Mouse (Mus musculus) ES-Bruce4 (cell line): ENCODE measurements around the gene Rrp12. TPM values are rescaled to one million over a fixed set of nuclear protein-coding genes. Genes with fewer than 3 reads are reported as not detected.

Source experiments
- H3K27ac ChIP-seq: 2 replicates; pipeline ENCODE4 v1.5.1; 2012; ENCODE audit warnings: low read length, inconsistent platforms; ENCODE audit not compliant: insufficient read depth
- H3K27me3 ChIP-seq: 2 replicates; pipeline ENCODE4 v1.6.1; 2012; ENCODE audit warnings: mild to moderate bottlenecking, low read length, inconsistent platforms; ENCODE audit not compliant: control insufficient read depth, poor library complexity, insufficient read depth, severe bottlenecking
- H3K36me3 ChIP-seq: 2 replicates; pipeline ENCODE4 v1.6.1; 2012; ENCODE audit warnings: inconsistent platforms, mild to moderate bottlenecking, low read length, moderate library complexity; ENCODE audit not compliant: control insufficient read depth, poor library complexity, insufficient read depth, severe bottlenecking
- H3K4me1 ChIP-seq: one replicate; pipeline ENCODE4 v1.8.1; 2011; ENCODE audit warnings: low read length; ENCODE audit not compliant: control insufficient read depth, insufficient read depth
- H3K4me3 ChIP-seq: 2 replicates; pipeline ENCODE4 v1.5.1; 2011; ENCODE audit warnings: low read depth, mild to moderate bottlenecking, low read length
- H3K9ac ChIP-seq: 2 replicates; pipeline ENCODE4 v1.6.1; 2012; ENCODE audit warnings: low read depth, mild to moderate bottlenecking, inconsistent platforms; ENCODE audit not compliant: poor library complexity, severe bottlenecking
- H3K9me3 ChIP-seq: replicated peaks from 2 replicates; pipeline ENCODE4 v1.6.1; 2012; ENCODE audit warnings: mild to moderate bottlenecking, low read length, inconsistent platforms; ENCODE audit not compliant: control insufficient read depth, poor library complexity, insufficient read depth, severe bottlenecking
- CTCF ChIP-seq: IDR thresholded peaks from one replicate; pipeline ENCODE4 v1.8.1; 2011; ENCODE audit warnings: low read depth, low read length
- EP300 ChIP-seq: IDR thresholded peaks from 2 replicates; pipeline ENCODE4 v1.6.1; 2011; ENCODE audit warnings: low read depth, low read length; ENCODE audit not compliant: insufficient read depth
- POLR2A ChIP-seq: IDR thresholded peaks from one replicate; pipeline ENCODE4 v1.8.1; 2011; ENCODE audit warnings: low read length; ENCODE audit not compliant: insufficient read depth
- polyA plus RNA-seq: library from polyadenylated mRNA; stranded (reverse); fragments of >200 nt; gene quantifications from 2 replicates; pipeline ENCODE4 v1.2.4, GENCODE M21; 2011; ENCODE audit warnings: low read depth; ENCODE audit not compliant: missing spikeins, insufficient read depth, insufficient read length

Gene Rrp12
- polyA plus RNA-seq, 1 experiment, result 24.5 TPM

DNA sequence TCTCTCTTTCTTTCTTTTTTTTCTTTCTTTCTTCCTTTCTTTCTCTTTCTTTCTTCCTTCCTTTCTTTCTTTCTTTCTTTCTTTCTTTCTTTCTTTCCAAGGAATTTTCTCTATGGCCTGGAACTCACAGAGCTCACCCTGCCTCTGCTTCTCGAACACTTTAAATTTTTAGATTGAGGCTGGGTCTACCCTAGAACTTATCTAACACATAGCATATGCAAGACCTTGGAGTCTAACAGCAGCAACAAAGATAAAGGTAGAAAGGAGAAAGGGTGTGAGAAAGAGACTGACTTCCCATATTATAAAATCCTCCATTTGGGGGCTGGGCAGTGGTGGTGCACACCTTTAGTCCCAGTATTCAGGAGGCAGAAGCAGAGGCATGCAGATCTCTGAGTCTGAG is 73.4 kb downstream of the Rrp12 start:
- no peaks in the 10 kb centered on the region for H3K4me1 ChIP-seq
- H3K27ac ChIP-seq, result no peak overlapping the region
- TF ChIP-seq CTCF (no peak), POLR2A (no peak), EP300 (no peak)
- H3K4me3 ChIP-seq, result no peak overlapping the region
- H3K27me3 ChIP-seq, result no peaks in the 10 kb centered on the region
- H3K9me3 ChIP-seq, result no peaks in the 10 kb centered on the region
- H3K9ac ChIP-seq, result no peak overlapping the region
- no peaks in the 10 kb centered on the region for H3K36me3 ChIP-seq

DNA sequence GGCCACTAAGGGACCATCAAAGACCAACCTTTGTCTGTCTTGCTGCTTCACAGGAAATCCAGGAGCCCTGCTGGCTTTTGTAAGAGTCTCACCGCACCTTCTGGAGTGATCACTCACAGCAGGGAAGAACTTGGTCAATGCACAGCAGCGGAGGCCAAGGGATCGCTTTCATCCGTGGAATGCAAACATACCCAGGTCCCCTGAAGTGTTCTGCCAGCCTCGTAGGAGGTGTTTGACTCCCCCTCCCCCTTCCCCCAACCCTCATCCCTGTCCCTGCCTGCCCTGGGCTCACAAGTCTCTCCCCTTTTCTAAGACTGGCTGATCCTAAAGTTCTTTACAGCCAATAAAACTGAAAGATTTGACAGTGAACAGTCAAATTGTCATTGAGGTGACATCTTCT is 74.5 kb downstream of the Rrp12 start:
- H3K4me1 ChIP-seq, result no peaks in the 10 kb centered on the region
- no peak overlapping the region for H3K9ac ChIP-seq
- no peaks in the 10 kb centered on the region for H3K9me3 ChIP-seq
- TF ChIP-seq CTCF (no peak), POLR2A (no peak), EP300 (no peak)
- H3K27me3 ChIP-seq, result no peaks in the 10 kb centered on the region
- H3K36me3 ChIP-seq, result no peaks in the 10 kb centered on the region
- no peak overlapping the region for H3K4me3 ChIP-seq
- H3K27ac ChIP-seq, result no peak overlapping the region

DNA sequence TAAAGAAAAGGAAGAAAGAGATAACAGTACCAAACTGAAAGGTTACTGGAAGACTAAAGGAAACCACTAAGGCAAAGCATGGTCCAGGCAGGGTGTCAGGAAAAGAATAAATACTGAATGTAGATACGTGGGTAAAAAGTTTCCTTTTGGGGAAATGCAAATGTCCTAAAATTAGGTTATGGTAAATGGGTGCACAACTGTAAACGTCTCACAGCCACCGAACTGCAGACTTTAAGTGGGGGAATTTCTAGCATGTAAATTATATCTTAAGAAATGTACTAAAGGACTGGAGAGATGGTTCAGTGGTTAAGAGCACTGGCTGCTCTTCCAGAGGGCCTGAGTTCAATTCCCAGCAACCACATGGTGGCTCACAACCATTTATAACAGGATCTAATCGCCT is 77.2 kb downstream of the Rrp12 start:
- no peak overlapping the region for H3K27ac ChIP-seq

DNA sequence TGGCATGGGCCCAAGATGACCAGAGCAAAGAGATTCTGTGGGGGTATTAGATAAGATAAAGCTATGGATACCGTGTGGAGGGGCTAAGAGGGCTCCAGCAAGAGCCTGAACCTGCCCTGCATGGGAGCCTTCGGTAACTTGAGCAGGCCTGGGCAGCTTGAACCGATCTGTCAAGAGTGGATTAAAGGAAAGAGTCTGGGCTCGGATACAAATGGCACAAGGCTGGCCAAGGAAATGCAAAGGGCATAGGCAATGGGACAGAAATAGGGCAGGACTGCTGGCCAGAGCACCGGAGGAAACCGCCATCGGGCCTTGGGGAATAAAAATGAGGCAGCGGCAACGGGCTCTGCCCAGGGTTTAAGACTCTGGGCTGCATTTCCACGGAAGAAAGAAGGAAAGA is 78.6 kb downstream of the Rrp12 start:
- no peaks in the 10 kb centered on the region for H3K4me1 ChIP-seq
- H3K9ac ChIP-seq, result no peak overlapping the region
- no peak overlapping the region for H3K27ac ChIP-seq
- H3K9me3 ChIP-seq, result no peaks in the 10 kb centered on the region
- H3K36me3 ChIP-seq, result no peaks in the 10 kb centered on the region
- no peak for TF ChIP-seq EP300
- TF ChIP-seq POLR2A, result no peak
- no peak for TF ChIP-seq CTCF
- no peaks in the 10 kb centered on the region for H3K27me3 ChIP-seq
- H3K4me3 ChIP-seq, result no peak overlapping the region

More for the DNA sequence above, 77.2 kb downstream of the Rrp12 start:
- no peaks in the 10 kb centered on the region for H3K4me1 ChIP-seq
- no peak overlapping the region for H3K9ac ChIP-seq
- no peaks in the 10 kb centered on the region for H3K27me3 ChIP-seq
- no peaks in the 10 kb centered on the region for H3K9me3 ChIP-seq
- no peaks in the 10 kb centered on the region for H3K36me3 ChIP-seq
- no peak overlapping the region for H3K4me3 ChIP-seq
- TF ChIP-seq POLR2A (no peak), EP300 (no peak), CTCF (no peak)

DNA sequence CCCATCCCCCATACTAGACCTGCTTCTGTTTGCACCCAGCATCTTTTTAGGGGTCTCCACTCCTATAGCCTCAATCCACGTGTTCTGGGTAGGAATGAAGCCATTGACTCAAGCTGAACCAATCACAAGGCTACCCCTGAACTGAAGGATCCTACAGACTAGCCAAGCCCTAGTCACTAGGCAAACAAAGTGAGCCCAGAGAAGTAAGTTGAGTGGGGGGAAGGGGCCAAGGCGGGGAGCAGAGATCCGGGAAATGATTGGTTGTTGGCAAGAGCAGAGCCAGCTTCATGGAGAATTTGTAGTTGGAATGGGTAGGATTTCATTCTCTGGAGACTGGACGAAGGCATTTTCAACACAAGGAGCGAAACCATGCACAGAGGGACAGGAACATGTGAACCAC is 79.1 kb downstream of the Rrp12 start:
- Histone ChIP-seq H3K36me3 (no peaks in the 10 kb centered on the region), H3K4me1 (no peaks in the 10 kb centered on the region), H3K27ac (no peak overlapping the region), H3K27me3 (no peaks in the 10 kb centered on the region), H3K4me3 (no peak overlapping the region), H3K9me3 (no peaks in the 10 kb centered on the region), H3K9ac (no peak overlapping the region)
- no peak for TF ChIP-seq POLR2A

DNA sequence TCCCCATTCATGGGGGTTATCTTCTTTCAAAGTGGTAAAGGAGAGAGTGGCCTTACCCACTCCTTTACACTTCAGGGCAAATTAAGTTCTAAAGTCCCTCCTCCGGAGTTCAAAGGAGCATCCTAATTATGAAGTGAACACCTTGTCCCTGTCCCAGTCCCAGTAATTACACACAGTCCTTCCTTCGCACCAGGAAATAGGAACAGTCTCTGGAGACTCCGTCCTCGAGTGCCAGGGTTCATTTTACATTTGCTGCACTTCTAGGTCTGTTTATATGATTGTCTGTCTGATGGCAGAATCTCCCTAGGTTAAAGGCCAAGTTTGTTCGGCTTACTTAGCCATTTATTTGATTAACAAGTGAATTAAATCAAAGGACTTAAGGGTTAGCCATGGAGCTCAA is 79.6 kb downstream of the Rrp12 start:
- no peak overlapping the region for H3K9ac ChIP-seq
- TF ChIP-seq CTCF (no peak), POLR2A (no peak), EP300 (no peak)
- H3K36me3 ChIP-seq, result no peaks in the 10 kb centered on the region
- no peaks in the 10 kb centered on the region for H3K9me3 ChIP-seq
- no peak overlapping the region for H3K4me3 ChIP-seq
- no peak overlapping the region for H3K27ac ChIP-seq
- H3K27me3 ChIP-seq, result no peaks in the 10 kb centered on the region
- H3K4me1 ChIP-seq, result no peaks in the 10 kb centered on the region
